Mouse (Mus musculus): Measurements from ENCODE around the gene Entpd6.

GRCm38 (mm10) chr2:150782801-150783200 is 34.0 kb downstream of the Entpd6 start:
- TF ChIP-seq CTCF (IDR thresholded peaks at IDR 0.05; ENCODE audit: borderline replicate concordance, control insufficient read depth, extremely low read depth, insufficient read depth, low read length, poor library complexity): no peak
- TF ChIP-seq POLR2A (IDR thresholded peaks at IDR 0.05; ENCODE audit: control insufficient read depth, extremely low read depth, insufficient read depth, low read length, poor library complexity): no peak

All from thymus, adult 2 months (tissue).